Mouse (Mus musculus): Measurements from ENCODE around the gene Ncln. TPM values are rescaled to one million over a fixed set of nuclear protein-coding genes. Genes with fewer than 3 reads are reported as not detected.

Gene Ncln
- polyA plus RNA-seq, 1 experiment from 2014 or later: 75.1 TPM

- Histone ChIP-seq H3K36me3 (peaks cover 21% of the 10 kb centered on the region; the same call in 1 of the 2 replicates), H3K4me2 (replicated peaks) (no peak overlapping the region), H3K9ac (no peak overlapping the region), H3K4me1 (peaks cover 9% of the 10 kb centered on the region), H3K4me3 (no peak overlapping the region), H3K27ac (no peak overlapping the region), H3K9me3 (replicated peaks) (no peaks in the 10 kb centered on the region), H3K27me3 (peaks cover 79% of the 10 kb centered on the region)
- 4% methylated on average over 5 of the region's 5 CpGs for WGBS
- ATAC-seq (ENCODE audit: low FRiP score): peak; percentile 14; the same call in 1 of the 2 replicates
Measured at GRCm38 (mm10) chr10:81465265-81465645, 30.9 kb downstream of the Ncln start.

GRCm38 (mm10) chr10:81464405-81465264, 31.6 kb downstream of the Ncln start:
- ATAC-seq (ENCODE audit: low FRiP score): peak; percentile 83
- peak overlapping the region; percentile 49 for H3K4me2 ChIP-seq (replicated peaks)
- H3K27ac ChIP-seq: no peak overlapping the region
- peaks cover 9% of the 10 kb centered on the region for H3K4me1 ChIP-seq
- 2% methylated on average over 33 of the region's 33 CpGs for WGBS
- no peaks in the 10 kb centered on the region for H3K9me3 ChIP-seq (replicated peaks)
- peaks cover 85% of the 10 kb centered on the region for H3K27me3 ChIP-seq
- peak overlapping the region; percentile 31 for H3K4me3 ChIP-seq
- peaks cover 21% of the 10 kb centered on the region; the same call in 1 of the 2 replicates for H3K36me3 ChIP-seq
- H3K9ac ChIP-seq: 0 out of 2 replicates have a peak overlapping the region, but pooled peaks have one; percentile 13

GRCm38 (mm10) chr10:81463531-81463930, 32.7 kb downstream of the Ncln start:
- Histone ChIP-seq H3K9me3 (replicated peaks) (no peaks in the 10 kb centered on the region), H3K9ac (no peak overlapping the region), H3K4me1 (peaks cover 9% of the 10 kb centered on the region), H3K36me3 (peaks cover 17% of the 10 kb centered on the region; the same call in 1 of the 2 replicates), H3K4me3 (no peak overlapping the region), H3K4me2 (replicated peaks) (peak overlapping the region; percentile 49; the same call in 1 of the 2 replicates), H3K27ac (no peak overlapping the region), H3K27me3 (peaks cover 88% of the 10 kb centered on the region)
- WGBS: 75% methylated on average over 4 of the region's 4 CpGs
- ATAC-seq (ENCODE audit: low FRiP score): no peak

- WGBS: 81% methylated on average over 7 of the region's 7 CpGs
Measured at GRCm38 (mm10) chr10:81462917-81463316, 33.3 kb downstream of the Ncln start.

GRCm38 (mm10) chr10:81462415-81462804, 33.8 kb downstream of the Ncln start:
- Histone ChIP-seq H3K4me2 (replicated peaks) (no peak overlapping the region), H3K36me3 (peaks cover 13% of the 10 kb centered on the region; the same call in 1 of the 2 replicates), H3K4me1 (peaks cover 9% of the 10 kb centered on the region), H3K27me3 (peaks cover 90% of the 10 kb centered on the region), H3K9me3 (replicated peaks) (no peaks in the 10 kb centered on the region), H3K27ac (no peak overlapping the region), H3K4me3 (no peak overlapping the region), H3K9ac (no peak overlapping the region)
- 43% methylated on average over 7 of the region's 7 CpGs for WGBS
- no peak for ATAC-seq (ENCODE audit: low FRiP score)

More at GRCm38 (mm10) chr10:81462917-81463316, 33.3 kb downstream of the Ncln start:
- H3K36me3 ChIP-seq: peaks cover 17% of the 10 kb centered on the region; the same call in 1 of the 2 replicates
- no peak overlapping the region for H3K9ac ChIP-seq
- no peak overlapping the region for H3K4me3 ChIP-seq
- ATAC-seq (ENCODE audit: low FRiP score): no peak
- peaks cover 9% of the 10 kb centered on the region for H3K4me1 ChIP-seq
- no peak overlapping the region for H3K27ac ChIP-seq
- peaks cover 90% of the 10 kb centered on the region for H3K27me3 ChIP-seq
- no peak overlapping the region for H3K4me2 ChIP-seq (replicated peaks)
- H3K9me3 ChIP-seq (replicated peaks): no peaks in the 10 kb centered on the region

GRCm38 (mm10) chr10:81461673-81462414, 34.3 kb downstream of the Ncln start:
- WGBS: 9% methylated on average over 16 of the region's 16 CpGs
- peaks cover 9% of the 10 kb centered on the region for H3K4me1 ChIP-seq
- no peak overlapping the region for H3K4me2 ChIP-seq (replicated peaks)
- no peak for ATAC-seq (ENCODE audit: low FRiP score)
- no peak overlapping the region for H3K9ac ChIP-seq
- H3K27ac ChIP-seq: no peak overlapping the region
- H3K4me3 ChIP-seq: no peak overlapping the region
- peaks cover 7% of the 10 kb centered on the region; the same call in 1 of the 2 replicates for H3K36me3 ChIP-seq
- no peaks in the 10 kb centered on the region for H3K9me3 ChIP-seq (replicated peaks)
- peaks cover 92% of the 10 kb centered on the region for H3K27me3 ChIP-seq

GRCm38 (mm10) chr10:81460951-81461350, 35.2 kb downstream of the Ncln start:
- H3K4me1 ChIP-seq: peaks cover 9% of the 10 kb centered on the region

GRCm38 (mm10) chr10:81460471-81460870, 35.7 kb downstream of the Ncln start:
- H3K9ac ChIP-seq: no peak overlapping the region
- WGBS: 24% methylated on average over 19 of the region's 20 CpGs

More at GRCm38 (mm10) chr10:81460951-81461350, 35.2 kb downstream of the Ncln start:
- Histone ChIP-seq H3K9me3 (replicated peaks) (no peaks in the 10 kb centered on the region), H3K4me2 (replicated peaks) (no peak overlapping the region), H3K36me3 (0 out of 2 replicates have a peak, but pooled peaks cover 3% of the 10 kb centered on the region), H3K27ac (no peak overlapping the region), H3K4me3 (no peak overlapping the region), H3K9ac (no peak overlapping the region), H3K27me3 (peaks cover 94% of the 10 kb centered on the region)
- 33% methylated on average over 11 of the region's 11 CpGs for WGBS
- ATAC-seq (ENCODE audit: low FRiP score): no peak

GRCm38 (mm10) chr10:81459399-81459798, 36.8 kb downstream of the Ncln start:
- ATAC-seq (ENCODE audit: low FRiP score): no peak
- Histone ChIP-seq H3K9ac (no peak overlapping the region), H3K4me1 (no peaks in the 10 kb centered on the region; the same call in 1 of the 2 replicates), H3K27ac (no peak overlapping the region), H3K4me3 (no peak overlapping the region), H3K9me3 (replicated peaks) (no peaks in the 10 kb centered on the region), H3K4me2 (replicated peaks) (no peak overlapping the region), H3K36me3 (0 out of 2 replicates have a peak, but pooled peaks cover 3% of the 10 kb centered on the region), H3K27me3 (peaks cover 95% of the 10 kb centered on the region)
- 68% methylated on average over 21 of the region's 21 CpGs for WGBS

More at GRCm38 (mm10) chr10:81460471-81460870, 35.7 kb downstream of the Ncln start:
- Histone ChIP-seq H3K4me1 (peaks cover 9% of the 10 kb centered on the region), H3K36me3 (0 out of 2 replicates have a peak, but pooled peaks cover 3% of the 10 kb centered on the region), H3K4me3 (no peak overlapping the region), H3K27me3 (peaks cover 95% of the 10 kb centered on the region), H3K9me3 (replicated peaks) (no peaks in the 10 kb centered on the region), H3K27ac (no peak overlapping the region), H3K4me2 (replicated peaks) (no peak overlapping the region)
- no peak for ATAC-seq (ENCODE audit: low FRiP score)

- Histone ChIP-seq H3K4me2 (replicated peaks) (no peak overlapping the region), H3K9me3 (replicated peaks) (no peaks in the 10 kb centered on the region), H3K27ac (no peak overlapping the region), H3K36me3 (0 out of 2 replicates have a peak, but pooled peaks cover 3% of the 10 kb centered on the region), H3K4me1 (no peaks in the 10 kb centered on the region), H3K4me3 (no peak overlapping the region), H3K27me3 (peaks cover 95% of the 10 kb centered on the region), H3K9ac (no peak overlapping the region)
- ATAC-seq (ENCODE audit: low FRiP score): no peak
- WGBS: 84% methylated on average over 6 of the region's 6 CpGs
Measured at GRCm38 (mm10) chr10:81458267-81458666, 37.9 kb downstream of the Ncln start.

GRCm38 (mm10) chr10:81457624-81458023, 38.6 kb downstream of the Ncln start:
- ATAC-seq (ENCODE audit: low FRiP score): no peak
- Histone ChIP-seq H3K9me3 (replicated peaks) (no peaks in the 10 kb centered on the region), H3K4me2 (replicated peaks) (no peak overlapping the region), H3K4me1 (0 out of 2 replicates have a peak, but pooled peaks cover 3% of the 10 kb centered on the region), H3K36me3 (0 out of 2 replicates have a peak, but pooled peaks cover 3% of the 10 kb centered on the region), H3K27ac (no peak overlapping the region), H3K27me3 (peaks cover 95% of the 10 kb centered on the region), H3K4me3 (no peak overlapping the region), H3K9ac (no peak overlapping the region)
- WGBS: 84% methylated on average over 8 of the region's 8 CpGs

Measured in hindbrain, embryonic 12.5 days (tissue).